ENCODE assay signal across 9 mouse cellular contexts in the genomic region with DNA sequence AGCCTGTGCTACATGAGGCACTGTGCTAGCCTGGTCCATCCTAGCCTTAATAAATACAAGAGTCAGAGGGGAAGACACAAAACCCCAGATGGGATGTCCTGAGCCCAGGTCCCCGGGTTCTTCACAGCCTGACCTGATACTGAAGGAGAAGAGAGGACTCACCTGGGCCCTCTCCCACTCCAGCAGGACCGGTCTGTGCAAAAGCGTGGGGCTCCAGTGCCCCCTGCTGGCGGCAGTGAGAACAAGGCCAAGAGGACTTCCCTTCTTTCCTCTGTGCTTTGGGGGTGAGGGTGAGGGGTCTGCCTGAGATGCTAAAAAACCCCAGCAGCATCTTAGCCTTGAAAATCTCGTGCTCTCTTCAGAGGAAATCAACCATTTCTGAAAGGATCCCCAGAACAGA. TPM values are rescaled to one million over a fixed set of nuclear protein-coding genes. Genes with fewer than 3 reads are reported as not detected.
DNase-seq lines count a peak whose midpoint lies in the region; ATAC-seq and TF ChIP-seq lines count a peak whose summit lies in the region.
"Had no signal": no experiment of that assay in that cellular context is flagged by ENCODE, and none has a peak within 500 bp of the region (broad histone marks: within the 10 kb centered on the region; RNA-seq: fewer than 3 reads in every experiment).

No protein-coding gene starts in this region.

- H3K4me1 ChIP-seq in kidney, embryonic 14.5 days (ENCODE audit: control insufficient read depth, insufficient read depth, low read length): peaks cover 6% of the 10 kb centered on the region
- peaks cover 6% of the 10 kb centered on the region for H3K4me1 ChIP-seq in ES-Bruce4 (ENCODE audit: control insufficient read depth, insufficient read depth, low read length)
- H3K4me1 ChIP-seq in bone marrow macrophage, adult 2 months (ENCODE audit: control insufficient read depth, insufficient read depth, low read length): peaks cover 11% of the 10 kb centered on the region
- H3K4me1 ChIP-seq in neural tube, embryonic 11.5 days (ENCODE audit: control insufficient read depth, insufficient read depth, low read length): peaks cover 5% of the 10 kb centered on the region; the same call in 1 of the 2 replicates

- DNase-seq in kidney, postnatal 14 days: no peak
- DNase-seq in heart, postnatal 4 days: peak; percentile 59
- peak; percentile 67 for DNase-seq in neural tube, embryonic 11.5 days (ENCODE audit: low spot score)
- DNase-seq in urinary bladder, postnatal 14 days (ENCODE audit: low spot score): no peak

- no peak overlapping the region for H3K4me3 ChIP-seq in kidney, embryonic 14.5 days (ENCODE audit: low read length)
- H3K4me3 ChIP-seq in ES-Bruce4 (ENCODE audit: low read depth, low read length): no peak overlapping the region
- no peak overlapping the region for H3K4me3 ChIP-seq in bone marrow macrophage, adult 2 months (ENCODE audit: insufficient read depth, low read length)
- no peak overlapping the region for H3K4me3 ChIP-seq in neural tube, embryonic 11.5 days (ENCODE audit: low read depth, low read length)

- no peak overlapping the region for H3K27ac ChIP-seq in kidney, embryonic 14.5 days (ENCODE audit: low read depth, low read length)
- no peak overlapping the region for H3K27ac ChIP-seq in ES-Bruce4 (ENCODE audit: insufficient read depth, low read length)
- no peak overlapping the region for H3K27ac ChIP-seq in bone marrow macrophage, adult 2 months (ENCODE audit: insufficient read depth, low read depth, low read length)
- H3K27ac ChIP-seq in neural tube, embryonic 11.5 days (ENCODE audit: low read depth, low read length): no peak overlapping the region
- H3K27ac ChIP-seq: macrophage had no signal

- H3K9ac ChIP-seq in kidney, embryonic 14.5 days (ENCODE audit: low read depth, low read length): no peak overlapping the region
- no peak overlapping the region for H3K9ac ChIP-seq in ES-Bruce4 (ENCODE audit: low read depth, poor library complexity, severe bottlenecking)
- H3K9ac ChIP-seq in neural tube, embryonic 11.5 days (ENCODE audit: low read length): no peak overlapping the region

- peak; percentile 91 for TF ChIP-seq CTCF in ES-Bruce4 (IDR thresholded peaks at IDR 0.05; ENCODE audit: low read depth, low read length)
- peak; percentile 66 for TF ChIP-seq CTCF in bone marrow macrophage, adult 2 months (IDR thresholded peaks at IDR 0.05; ENCODE audit: low read depth, low read length)

- no peaks in the 10 kb centered on the region for H3K9me3 ChIP-seq in kidney, embryonic 14.5 days (ENCODE audit: control insufficient read depth, low read length)
- no peaks in the 10 kb centered on the region for H3K9me3 ChIP-seq in ES-Bruce4 (replicated peaks; ENCODE audit: control insufficient read depth, insufficient read depth, low read length, poor library complexity, severe bottlenecking)
- H3K9me3 ChIP-seq in neural tube, embryonic 11.5 days (ENCODE audit: control insufficient read depth, low read length): no peaks in the 10 kb centered on the region

- no peak for TF ChIP-seq EP300 in ES-Bruce4 (IDR thresholded peaks at IDR 0.05; ENCODE audit: insufficient read depth, low read depth, low read length)

- H3K4me2 ChIP-seq in kidney, embryonic 14.5 days (replicated peaks; ENCODE audit: low read depth, low read length): no peak overlapping the region
- no peak overlapping the region for H3K4me2 ChIP-seq in neural tube, embryonic 11.5 days (ENCODE audit: low read depth)

- 14% methylated on average over 5 of the region's 5 CpGs for WGBS in kidney, embryonic 14.5 days
- WGBS in neural tube, embryonic 11.5 days: 15% methylated on average over 5 of the region's 5 CpGs

- 0 out of 2 replicates have a peak, but pooled peaks have one; percentile 44 for ATAC-seq in kidney, embryonic 14.5 days (ENCODE audit: low FRiP score, low TSS enrichment)
- ATAC-seq in neural tube, embryonic 11.5 days (ENCODE audit: insufficient read depth, low FRiP score, low TSS enrichment): no peak
- ATAC-seq in frontal cortex, adult (ENCODE audit: low TSS enrichment): no peak

- no peaks in the 10 kb centered on the region for H3K27me3 ChIP-seq in kidney, embryonic 14.5 days (ENCODE audit: control insufficient read depth, insufficient read depth, low read length)
- H3K27me3 ChIP-seq in ES-Bruce4 (ENCODE audit: control insufficient read depth, insufficient read depth, low read length, poor library complexity, severe bottlenecking): no peaks in the 10 kb centered on the region
- no peaks in the 10 kb centered on the region for H3K27me3 ChIP-seq in neural tube, embryonic 11.5 days (ENCODE audit: control insufficient read depth, insufficient read depth, low read length)

- no peak for TF ChIP-seq POLR2A in ES-Bruce4 (IDR thresholded peaks at IDR 0.05; ENCODE audit: insufficient read depth, low read length)
- TF ChIP-seq POLR2A in bone marrow macrophage, adult 2 months (IDR thresholded peaks at IDR 0.05; ENCODE audit: borderline replicate concordance, low read depth, low read length): no peak

- H3K36me3 ChIP-seq in kidney, embryonic 14.5 days (ENCODE audit: control insufficient read depth, insufficient read depth, low read length): no peaks in the 10 kb centered on the region
- no peaks in the 10 kb centered on the region for H3K36me3 ChIP-seq in ES-Bruce4 (ENCODE audit: control insufficient read depth, insufficient read depth, low read length, poor library complexity, severe bottlenecking)
- no peaks in the 10 kb centered on the region for H3K36me3 ChIP-seq in neural tube, embryonic 11.5 days (ENCODE audit: control insufficient read depth, insufficient read depth, low read length)

RNA-seq across cellular contexts. Expression of gene Arhgef10l, which starts 13.2 kb away (rescaled TPM):
- 11.8 and 18.2 TPM in 2 replicates for polyA plus RNA-seq in kidney, embryonic 14.5 days (2014; fragmentation: Nextera tagmentation; extraction: Ambion mirVana)
- 7.5 and 7.7 TPM in 2 replicates for polyA plus RNA-seq in ES-Bruce4 (2011; ENCODE audit: insufficient read depth, insufficient read length, low read depth, missing spikeins)
- polyA plus RNA-seq in bone marrow macrophage, adult 2 months (2012; ENCODE audit: insufficient read depth, insufficient read length, missing spikeins): 71.0 and 85.4 TPM in 2 replicates
- total RNA-seq in heart, postnatal 4 days (2021): 10 to 100 TPM; 45.9 to 46.7 TPM
- 20.1 and 25.3 TPM in 2 replicates for polyA plus RNA-seq in neural tube, embryonic 11.5 days (2014; fragmentation: Nextera tagmentation; extraction: Ambion mirVana)

RNA-seq across cellular contexts. Expression of gene Rcc2, which starts 21.3 kb away (rescaled TPM):
- 35.3 and 45.2 TPM in 2 replicates for polyA plus RNA-seq in kidney, embryonic 14.5 days (2014; fragmentation: Nextera tagmentation; extraction: Ambion mirVana)
- 222 and 227 TPM in 2 replicates for polyA plus RNA-seq in ES-Bruce4 (2011; ENCODE audit: insufficient read depth, insufficient read length, low read depth, missing spikeins)
- polyA plus RNA-seq in bone marrow macrophage, adult 2 months (2012; ENCODE audit: insufficient read depth, insufficient read length, missing spikeins): 57.1 and 63.4 TPM in 2 replicates
- total RNA-seq in heart, postnatal 4 days (2021): 10 to 100 TPM; 38.2 to 38.5 TPM
- polyA plus RNA-seq in neural tube, embryonic 11.5 days (2014; fragmentation: Nextera tagmentation; extraction: Ambion mirVana): 76.3 and 79.9 TPM in 2 replicates

Comparison
In these comparisons a context has a peak if more than half of its experiments do, and no peak if none do; other contexts are left out.
1. DNase-seq: peak in heart, postnatal 4 days (single experiment) and neural tube, embryonic 11.5 days (single experiment); none in kidney, postnatal 14 days (single experiment) and urinary bladder, postnatal 14 days (single experiment).